Mouse (Mus musculus): ENCODE results near the gene Gm49322.
"Not testable (repeated sequence)": the region's sequence is repeated elsewhere in the genome, so short reads cannot be mapped to it uniquely, and the experiment has no call there.

Gene Gm49322

DNA sequence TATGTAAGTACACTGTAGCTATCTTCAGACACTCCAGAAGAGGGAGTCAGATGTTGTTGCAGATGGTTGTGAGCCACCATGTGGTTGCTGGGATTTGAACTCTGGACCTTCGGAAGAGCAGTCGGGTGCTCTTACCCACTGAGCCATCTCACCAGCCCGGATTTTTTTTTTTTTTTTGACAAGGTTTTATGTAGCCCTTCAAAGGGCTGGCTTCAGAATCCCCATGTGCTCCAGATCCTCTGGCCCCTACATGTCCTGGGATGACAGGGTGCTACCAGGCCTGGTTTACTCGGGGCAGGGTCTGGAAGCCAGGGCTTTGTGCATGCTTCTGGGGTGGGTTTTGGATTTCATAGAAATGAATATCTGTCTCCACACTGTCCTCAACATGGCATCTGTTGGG, at the start of gene Gm49322:
Gene Gm49322, plus strand, starts transcription at position 301 of the 400 bp plus-strand sequence.
- not testable (repeated sequence) for DNase-seq (ENCODE audit: low spot score)

DNA sequence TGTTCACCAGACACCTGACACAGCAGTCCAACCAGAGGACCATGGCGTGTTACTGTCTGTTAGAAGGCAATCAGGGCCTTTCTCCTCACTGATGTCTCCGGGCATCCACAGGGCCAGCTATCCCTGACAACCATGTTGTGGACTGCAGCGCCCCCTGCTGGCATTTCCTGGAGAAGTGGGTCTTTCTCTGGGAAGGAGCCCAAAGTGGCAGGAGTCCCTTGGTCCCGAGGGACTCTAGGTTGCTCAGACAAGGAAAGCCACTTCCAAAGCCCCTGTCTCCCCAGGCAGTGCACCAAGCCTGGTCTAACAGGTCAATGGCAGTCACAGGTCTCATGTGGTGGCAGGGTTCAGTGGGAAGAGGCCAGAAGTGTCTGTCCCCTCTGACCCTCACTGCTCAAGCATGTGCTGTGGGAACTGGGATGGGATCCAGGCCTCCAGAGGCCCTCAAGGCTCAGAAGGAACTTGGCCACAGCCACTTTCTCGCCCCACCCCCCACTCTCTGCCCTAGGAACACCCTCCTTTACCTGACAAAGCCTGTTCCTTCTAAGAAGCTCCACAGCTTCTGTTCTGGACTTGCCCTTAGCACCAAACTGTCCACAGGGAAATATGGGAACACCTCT, 48.4 kb upstream of the Gm49322 start:
- peak; percentile 86 for DNase-seq (ENCODE audit: low spot score)

DNA sequence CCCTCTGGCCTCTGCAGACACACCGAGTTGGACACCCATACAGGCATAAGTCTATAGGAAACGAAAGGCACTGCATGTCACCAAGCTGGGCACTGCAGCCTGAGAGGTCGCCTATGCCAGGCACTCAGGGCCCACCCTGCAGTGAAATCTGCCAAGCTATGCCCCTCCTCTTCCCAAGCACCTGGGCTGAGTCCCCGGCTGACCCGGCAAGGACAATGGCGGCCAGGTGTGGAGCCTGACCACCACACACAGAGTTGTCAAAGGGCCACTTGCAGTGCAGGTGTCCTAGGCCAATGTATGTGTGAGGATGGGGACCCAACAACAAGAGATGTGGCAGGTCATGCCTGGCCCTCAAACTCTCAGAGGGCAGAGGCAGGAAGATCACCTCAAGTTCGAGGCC, 46.4 kb upstream of the Gm49322 start:
- DNase-seq (ENCODE audit: low spot score): no peak

DNA sequence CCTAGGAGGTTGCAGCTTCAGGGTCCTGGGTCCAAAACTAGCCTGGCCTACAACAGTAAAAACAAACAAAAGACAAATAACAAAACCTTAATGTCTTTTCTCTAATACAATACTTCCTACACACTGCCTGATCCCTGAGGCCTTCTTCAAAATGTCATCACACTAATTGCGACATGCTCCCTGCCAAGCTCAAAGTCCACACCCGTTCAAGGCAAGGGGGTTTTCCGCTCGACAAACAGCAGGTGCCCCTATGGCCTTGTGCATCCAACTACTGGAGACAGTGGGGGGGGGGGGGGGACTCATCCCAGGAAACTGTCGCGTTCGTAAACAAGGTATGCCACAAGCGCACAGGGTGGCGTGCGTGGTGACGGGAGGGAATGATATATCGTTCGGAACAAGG, 45.2 kb upstream of the Gm49322 start:
- no peak for DNase-seq (ENCODE audit: low spot score)

DNA sequence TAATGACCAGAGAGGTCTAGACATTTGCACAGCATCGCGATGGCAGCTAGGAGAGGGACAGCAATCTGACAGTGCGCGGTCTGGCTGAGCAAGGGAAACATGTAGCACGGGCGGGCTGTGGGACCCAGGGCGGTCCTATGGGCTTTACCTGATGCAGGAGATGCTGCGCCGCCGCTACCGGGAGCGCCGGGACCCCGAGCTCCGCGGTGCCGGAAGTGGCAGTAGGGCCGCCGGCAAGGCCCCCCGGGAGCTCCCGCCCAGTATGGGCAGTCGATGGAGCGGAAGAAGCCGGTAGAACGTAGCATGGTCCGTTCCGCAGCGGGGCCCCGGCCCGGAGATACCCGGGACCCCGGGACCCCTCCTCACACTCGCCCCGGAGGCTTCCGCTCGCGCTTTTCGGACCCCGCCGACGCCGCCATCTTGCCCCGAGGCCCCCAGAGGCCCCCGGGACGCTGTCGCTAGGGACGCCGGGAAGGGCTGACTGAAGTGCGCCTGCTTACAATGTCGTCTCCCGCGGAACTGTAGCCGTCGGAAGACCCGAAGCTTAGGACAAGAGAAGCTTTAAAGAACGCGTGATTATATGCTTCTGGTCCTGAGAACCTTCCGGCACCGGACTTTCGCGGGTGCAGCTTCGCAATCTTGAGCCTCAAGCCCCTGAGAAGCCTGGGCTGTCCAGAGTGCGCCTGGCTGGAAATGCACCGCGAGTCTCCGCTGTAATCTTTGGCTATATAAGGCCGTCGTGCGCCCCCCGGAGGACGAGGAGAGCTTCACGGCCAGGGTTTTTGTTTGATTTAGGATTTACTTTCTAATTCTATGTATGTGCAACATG, 44.5 kb upstream of the Gm49322 start, which contains the start of gene Rexo1:
Gene Rexo1, minus strand, starts transcription at position 445 of the 829 bp plus-strand sequence.
- DNase-seq (ENCODE audit: low spot score): peak; percentile 92

DNA sequence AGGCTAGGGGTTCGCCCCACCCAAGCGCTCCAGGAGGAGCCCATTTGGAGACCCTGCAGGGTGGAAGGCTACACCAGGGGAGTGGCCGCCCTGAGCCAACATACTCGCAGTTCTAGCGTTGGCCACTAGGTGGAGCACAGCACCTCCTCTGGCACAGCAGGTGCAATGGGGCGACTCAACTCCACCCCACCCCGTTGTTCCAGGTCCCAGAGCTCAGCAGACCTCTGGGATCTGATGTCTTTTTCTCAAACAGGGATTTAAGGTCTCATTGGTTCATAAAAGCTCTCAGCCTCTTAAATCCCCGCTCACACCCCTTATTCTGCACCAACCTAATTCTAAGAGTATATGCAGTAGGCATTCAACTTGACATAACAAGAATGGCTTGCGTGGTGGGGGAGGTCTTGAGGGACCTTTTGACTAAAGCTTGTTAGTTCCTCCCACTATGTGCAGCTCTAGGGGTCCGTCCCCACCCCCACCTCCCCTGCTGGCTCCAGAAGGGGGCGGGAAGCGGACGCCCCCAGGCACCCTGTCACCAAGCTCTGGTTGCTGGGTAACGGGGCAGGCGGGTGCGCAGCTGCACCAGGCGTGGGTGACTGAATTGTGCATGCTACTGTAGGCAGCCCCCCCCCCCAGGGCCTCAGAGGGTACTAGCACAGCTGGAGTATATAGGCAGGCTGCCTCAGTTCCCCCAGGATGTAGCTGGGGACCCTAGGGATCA, 39.3 kb upstream of the Gm49322 start:
- DNase-seq (ENCODE audit: low spot score): peak; percentile 80

DNA sequence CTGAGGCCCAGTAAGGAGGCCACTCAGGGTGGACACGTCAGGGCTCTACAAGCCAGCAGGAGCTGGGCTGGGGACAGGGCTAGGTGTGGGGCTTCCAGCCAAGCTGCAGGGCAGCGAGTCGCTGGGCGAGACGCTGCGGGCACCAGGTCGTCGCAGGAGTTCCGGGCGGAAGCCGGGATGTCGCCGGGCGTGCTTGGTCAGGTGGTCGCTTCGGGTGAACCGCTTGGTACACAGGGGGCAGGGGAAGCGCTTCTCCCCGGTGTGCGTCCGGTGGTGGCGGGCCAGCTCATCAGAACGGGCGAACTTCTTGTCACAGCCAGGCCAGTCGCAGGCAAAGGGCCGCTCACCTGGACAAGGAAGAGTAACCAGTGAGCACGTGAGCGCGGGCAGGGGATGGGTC, 36.9 kb upstream of the Gm49322 start:
- no peak for DNase-seq (ENCODE audit: low spot score)

DNA sequence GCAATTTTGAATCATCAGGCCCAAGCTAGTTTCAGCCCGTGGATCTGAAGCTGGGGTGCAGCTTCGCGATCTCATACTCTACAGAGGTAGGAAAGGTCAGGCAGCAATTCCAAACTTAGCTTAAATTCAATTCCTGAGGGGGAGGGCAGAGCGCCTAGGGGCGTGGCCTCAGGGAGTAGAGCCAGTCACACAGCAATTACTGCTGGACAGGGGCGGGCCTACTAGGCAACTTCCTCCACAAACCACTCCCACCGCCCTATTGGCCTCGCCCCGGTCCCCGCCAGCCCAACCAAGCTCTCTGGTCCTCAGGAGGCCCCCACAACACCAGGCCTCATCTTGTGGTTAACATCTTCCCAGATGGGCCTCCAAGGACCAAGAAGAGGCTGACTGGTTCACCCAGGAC, 36.2 kb upstream of the Gm49322 start:
- peak; percentile 54 for DNase-seq (ENCODE audit: low spot score)

DNA sequence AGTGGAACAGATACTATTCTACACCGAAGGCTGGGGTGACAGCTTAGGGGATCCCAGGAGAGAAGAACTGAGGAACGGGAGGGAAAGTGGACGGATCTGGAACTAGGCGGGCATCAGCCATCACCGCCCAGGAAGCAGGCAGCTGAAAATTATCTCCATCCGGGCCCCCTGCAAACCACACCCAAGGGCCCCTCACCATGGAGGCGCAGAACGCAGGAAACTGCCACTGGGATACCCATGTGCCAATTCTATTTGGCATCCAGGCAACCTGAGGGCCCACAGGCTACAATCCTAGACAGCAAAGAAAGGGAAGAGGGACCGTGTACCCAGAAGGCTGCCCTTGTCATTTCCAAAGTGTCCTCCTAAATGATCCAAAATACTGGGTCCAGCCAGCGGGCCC, 35.4 kb upstream of the Gm49322 start:
- no peak for DNase-seq (ENCODE audit: low spot score)

DNA sequence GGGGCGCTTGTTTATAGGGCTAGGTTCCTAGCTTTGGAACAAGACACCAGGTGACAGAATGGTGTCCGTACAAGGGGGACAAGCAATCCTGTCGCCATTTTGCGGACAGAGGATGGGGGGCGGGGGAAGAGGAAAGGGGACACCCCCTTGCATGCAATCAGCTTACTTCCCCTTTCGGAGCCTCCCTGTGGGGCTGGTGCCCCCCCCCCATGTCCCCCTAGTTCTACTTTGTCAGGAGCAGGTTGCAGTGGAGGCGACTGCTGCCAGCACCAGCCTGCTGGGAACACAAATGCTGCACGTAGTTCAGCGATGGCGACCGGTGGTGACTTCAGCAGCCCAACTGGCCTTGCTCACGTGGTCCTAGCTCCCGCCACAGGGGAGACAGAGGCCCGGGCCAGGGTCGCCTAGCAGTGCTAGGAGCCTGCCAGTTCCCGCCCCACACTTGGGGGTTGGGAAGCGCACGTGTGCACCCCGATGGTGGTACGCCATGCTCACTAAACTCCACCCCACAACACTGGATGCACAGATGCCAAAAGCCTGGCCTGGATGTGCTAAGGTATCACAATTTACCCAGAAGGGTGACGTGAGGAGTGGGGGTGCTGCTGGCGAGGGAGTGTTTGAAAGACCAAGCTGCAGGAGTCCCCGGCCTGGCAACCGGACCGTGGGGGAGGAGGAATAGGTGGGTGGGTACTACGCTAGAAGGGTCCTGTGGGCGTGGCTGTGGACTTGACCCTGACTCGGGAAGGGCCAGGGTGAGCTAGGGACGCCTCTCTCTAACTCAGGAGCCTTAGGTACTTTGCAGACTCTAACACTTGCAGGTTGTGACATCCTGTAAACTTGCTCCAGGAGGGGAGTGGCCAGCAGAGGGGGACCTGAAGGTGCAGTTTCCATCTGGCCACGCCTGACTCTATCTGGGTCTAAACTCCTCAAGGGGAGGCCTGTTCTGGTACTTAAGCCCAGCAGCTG, 34.7 kb upstream of the Gm49322 start:
- no peak for DNase-seq (ENCODE audit: low spot score)

DNA sequence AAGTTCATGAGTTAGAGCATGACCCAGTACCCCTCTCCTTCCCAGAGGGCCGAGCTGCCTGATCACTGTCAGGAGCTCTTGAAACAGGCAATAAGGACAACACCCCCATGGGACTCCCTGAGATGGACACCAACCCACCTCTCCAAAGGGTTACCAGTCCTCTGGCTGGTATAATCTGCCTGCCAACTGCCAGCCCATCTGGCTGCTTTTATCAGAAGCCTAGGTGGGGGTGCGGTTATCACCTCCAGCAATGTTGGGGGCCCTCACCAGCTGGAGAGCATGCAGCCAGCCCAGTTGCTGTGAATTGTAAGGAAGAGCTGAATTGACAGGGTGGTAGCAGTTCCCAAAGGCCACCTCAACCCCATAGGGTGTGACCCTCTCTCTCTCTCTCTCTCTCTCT, 33.3 kb upstream of the Gm49322 start:
- DNase-seq (ENCODE audit: low spot score): no peak

DNA sequence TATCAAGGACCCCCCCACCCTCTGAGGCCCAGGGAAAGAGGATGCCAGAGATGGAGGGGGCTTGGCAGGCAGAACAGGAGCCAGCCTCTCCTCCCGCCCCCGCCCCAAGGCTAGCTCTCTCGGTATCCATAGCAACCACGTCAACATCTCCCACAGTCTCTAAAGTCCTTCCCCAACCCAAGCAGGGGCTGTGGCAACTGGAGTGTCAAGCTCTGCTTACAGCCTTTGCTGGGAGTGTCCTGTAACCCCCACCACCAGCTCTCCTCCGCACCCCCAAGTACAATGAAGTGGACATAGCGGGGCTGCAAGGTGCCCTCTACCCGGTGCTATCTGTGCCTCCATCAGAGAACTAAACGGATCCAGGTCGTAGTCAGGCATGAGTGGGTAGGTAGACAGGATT, 31.9 kb upstream of the Gm49322 start:
- no peak for DNase-seq (ENCODE audit: low spot score)

DNA sequence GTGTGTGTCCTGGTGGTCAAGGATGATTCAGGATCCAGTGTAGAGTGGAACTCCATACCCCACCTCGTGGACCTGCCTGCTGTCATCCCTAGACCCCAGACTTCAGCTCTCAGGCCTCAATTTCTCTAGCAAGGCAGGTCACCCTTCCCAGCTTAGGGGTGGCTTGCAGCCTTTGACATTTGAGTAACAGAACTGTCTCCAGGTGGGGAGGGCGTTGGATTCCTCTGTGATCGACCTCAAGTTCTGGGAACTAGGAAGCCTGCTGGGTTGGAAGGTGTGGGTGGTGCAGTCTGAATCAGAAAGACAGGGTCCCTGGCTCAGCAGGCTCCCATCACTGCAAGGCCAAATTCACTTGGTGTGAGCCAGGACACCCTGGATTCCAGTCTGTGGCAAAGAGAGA, 30.9 kb upstream of the Gm49322 start:
- no peak for DNase-seq (ENCODE audit: low spot score)

DNA sequence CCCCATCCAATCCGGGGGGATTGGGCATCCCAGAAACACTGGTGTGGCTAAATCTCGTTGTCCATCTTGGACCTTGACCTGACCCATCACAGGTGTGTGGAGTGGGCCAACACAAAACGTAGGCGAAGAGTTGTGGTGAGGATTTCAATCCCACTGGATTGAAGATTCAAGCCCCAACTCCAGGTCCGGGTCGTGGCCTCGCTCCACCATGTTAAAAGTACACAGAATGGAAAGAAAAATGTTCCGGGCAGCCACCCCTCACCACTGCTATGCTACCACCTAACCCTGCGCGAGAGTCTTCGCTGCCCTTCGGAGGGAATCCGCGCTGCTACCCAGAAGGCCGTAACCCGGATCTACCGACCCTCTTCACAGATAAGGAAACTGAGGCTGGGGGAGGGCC, 29.9 kb upstream of the Gm49322 start:
- no peak for DNase-seq (ENCODE audit: low spot score)

DNA sequence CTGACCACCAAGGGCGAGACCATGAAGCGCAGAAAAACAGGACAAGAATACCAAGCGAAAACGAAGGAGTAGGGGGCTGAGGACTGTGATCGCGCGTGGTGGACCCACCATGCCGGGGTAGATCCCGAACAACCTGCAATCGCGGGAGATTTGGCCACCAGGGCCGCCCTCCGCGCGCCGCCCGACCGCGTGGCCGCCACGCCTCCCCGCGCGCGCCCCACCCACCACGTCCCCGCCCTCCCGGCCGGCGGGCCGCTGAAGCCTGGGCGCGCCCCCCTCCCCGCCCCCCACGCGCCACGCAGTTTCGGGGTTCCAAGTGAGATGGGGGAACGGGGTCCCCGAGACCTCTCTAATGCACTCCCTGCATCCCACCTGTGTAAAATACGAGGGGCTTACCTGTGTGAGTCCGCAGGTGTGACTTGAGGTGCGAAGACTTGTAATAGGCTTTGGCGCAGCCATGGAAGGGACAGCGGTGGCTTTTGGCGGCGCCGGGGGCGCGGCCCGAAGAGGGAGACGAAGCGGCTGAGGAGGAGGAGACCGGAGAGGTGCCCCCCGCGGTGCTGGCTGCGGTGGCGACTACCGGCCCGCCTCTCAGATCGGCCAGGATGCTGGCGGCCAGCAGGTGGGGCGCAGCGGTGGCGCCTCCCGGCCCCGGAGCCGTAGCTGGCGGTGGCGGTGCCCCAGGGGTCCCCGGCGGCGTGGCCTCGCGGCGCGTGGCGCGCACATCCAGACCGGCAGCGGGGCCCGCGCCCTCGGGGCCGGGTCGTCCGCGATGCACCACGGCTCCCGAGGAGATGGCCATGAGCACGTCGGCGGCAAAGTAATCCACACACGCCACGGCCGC, 29.2 kb upstream of the Gm49322 start:
- peak; percentile 70 for DNase-seq (ENCODE audit: low spot score)

DNA sequence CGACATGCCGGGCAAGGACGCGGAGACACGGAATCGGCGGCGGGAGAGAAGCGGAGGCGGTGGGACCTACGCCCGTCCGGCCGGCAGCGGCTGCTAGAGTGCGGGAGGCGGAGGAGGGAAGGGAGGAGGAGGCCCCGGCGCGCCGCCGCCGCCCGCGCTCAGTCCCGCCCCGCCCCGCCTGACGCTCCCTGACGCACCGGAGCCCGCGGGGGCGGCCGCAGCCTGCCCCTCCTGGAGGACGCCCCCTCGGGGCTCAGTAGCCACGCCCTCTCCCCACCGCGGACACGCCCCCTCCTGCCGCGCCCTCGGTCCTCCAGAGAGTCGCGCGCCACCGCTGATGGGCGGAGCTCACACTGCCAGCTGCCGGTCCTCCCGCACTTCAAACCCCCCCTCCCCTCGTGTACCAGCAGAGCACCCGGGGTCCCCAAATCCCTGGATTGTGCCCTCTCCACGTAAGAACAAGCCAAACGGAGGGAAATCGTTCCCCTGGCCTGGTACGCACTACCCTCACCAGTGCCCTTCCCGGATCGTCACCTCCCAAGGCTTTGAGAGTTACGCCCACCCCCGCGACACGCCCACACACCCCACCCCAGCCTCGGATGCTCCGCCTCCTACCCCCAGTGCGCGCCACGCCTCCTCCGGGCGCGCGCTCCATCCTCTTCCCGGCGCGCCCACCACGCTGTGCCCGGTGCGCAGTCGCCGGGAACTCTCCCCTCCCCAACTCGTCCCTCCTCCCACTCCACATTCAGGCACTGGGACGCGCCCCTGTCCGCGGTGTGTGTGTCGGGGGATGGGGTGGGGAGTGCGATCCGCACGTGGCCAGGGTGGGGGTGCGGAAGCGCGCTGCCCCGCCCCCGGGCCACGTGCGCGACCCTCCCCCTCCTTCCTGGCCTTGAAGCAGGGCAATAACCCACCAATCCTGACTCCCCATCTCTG, 28.4 kb upstream of the Gm49322 start, which contains the start of gene Klf16:
Gene Klf16, minus strand, starts transcription at position 127 of the 936 bp plus-strand sequence.
- DNase-seq (ENCODE audit: low spot score): peak; percentile 99

DNA sequence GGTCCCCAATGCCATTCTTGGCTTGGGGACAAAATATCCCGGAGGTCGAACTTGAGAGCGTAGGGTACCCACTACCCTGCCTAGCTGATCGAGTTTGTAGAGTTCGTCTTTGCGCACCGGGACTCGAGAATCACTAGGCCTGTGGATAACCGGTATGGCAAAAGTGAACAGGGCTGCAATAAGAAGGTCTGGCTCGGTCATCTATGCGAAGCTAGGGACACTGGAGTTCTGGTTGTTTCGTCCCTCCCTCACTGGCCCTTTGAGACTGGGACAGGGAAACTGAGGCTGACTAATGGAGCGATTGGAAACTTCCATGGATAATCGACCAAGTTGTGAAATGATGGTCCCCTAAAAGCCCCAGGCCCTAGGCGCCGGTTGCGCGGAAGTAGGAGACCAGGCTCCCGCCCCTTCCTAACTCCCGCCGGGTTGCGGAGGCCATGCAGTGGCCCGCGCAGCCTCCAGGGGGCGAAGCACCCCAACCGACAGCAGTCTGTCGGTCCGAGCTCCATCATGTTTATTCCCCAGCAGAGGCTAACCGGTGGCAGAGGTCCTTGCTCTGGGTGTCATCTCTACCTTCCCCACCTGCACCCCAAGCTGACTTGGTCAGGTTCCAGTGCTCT, 27.6 kb upstream of the Gm49322 start:
- DNase-seq (ENCODE audit: low spot score): peak; percentile 86

DNA sequence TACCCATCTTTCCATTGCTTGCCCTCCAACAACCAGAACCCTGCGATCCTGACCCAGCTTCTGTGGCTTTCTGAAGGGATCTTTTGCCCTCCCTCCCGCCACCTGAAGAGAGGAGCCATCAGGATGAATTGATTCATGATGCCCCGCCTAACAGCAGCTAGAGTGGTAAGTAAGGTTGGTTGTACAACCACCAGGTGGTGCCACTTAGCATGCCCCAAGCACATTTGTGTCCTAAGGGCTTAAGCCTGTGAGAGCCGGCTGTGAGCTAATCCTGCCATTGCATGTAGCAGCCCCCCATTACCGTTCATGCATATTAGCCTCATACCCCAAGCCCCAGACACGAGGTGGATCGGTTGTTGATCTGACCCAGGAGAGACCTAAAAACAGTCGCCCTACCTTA, 26.9 kb upstream of the Gm49322 start:
- peak; percentile 48 for DNase-seq (ENCODE audit: low spot score)

DNA sequence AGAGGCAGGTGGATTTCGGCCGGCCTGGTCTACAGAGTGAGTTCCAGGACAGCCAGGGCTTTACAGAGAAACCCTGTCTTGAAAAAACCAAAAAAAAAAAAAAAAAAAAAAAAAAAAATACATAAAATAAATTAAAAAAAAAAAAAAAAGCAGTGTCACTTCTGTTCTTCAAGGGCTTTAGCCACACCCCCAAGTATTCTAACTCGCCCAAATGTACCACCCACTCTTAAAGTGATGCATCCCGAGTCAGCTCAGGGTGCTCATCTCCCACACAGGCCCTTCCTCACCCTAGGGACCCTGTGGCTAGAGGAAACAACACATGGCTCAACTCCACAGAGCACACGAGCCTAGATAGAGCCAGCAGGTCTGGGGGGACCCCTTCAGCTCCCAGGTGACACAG, 22.8 kb upstream of the Gm49322 start:
- no peak for DNase-seq (ENCODE audit: low spot score)
